Mouse (Mus musculus): Measurements from ENCODE around the gene Tmem258. TPM values are rescaled to one million over a fixed set of nuclear protein-coding genes. Genes with fewer than 3 reads are reported as not detected.

Tmem258 gene
- polyA plus RNA-seq, 1 experiment, result 291 TPM

DNA sequence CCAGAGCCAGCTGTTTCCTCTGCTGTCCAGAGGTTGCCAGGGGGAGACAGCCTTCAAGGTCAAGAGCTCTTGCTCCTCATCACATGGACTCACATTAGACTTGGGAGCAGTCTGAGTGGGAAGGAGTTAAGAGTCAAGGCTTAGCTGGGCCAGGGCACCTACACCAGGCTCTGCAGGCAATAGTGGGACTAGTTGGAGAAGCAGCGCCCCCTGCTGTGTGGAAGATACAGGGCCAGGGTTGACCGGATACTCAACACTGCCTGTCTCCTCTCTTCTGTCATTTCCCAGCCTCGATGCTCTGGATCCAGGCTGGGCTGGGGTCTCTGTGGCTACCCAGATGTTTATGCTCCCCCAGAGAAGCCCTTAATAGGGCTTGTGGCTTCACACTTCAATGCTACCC, 40.4 kb downstream of the Tmem258 start:
- no peaks in the 10 kb centered on the region for H3K36me3 ChIP-seq (ENCODE audit: control insufficient read depth, insufficient read depth)
- no peak overlapping the region for H3K4me3 ChIP-seq
- no peak overlapping the region for H3ac ChIP-seq (ENCODE audit: control insufficient read depth, insufficient read length)
- TF ChIP-seq POLR2AphosphoS2 (IDR thresholded peaks at IDR 0.05; ENCODE audit: insufficient read length, low read depth) (peak; percentile 45), REST (IDR thresholded peaks at IDR 0.05; ENCODE audit: insufficient read depth, insufficient read length) (no peak)
- no peaks in the 10 kb centered on the region for H3K27me3 ChIP-seq (ENCODE audit: control insufficient read depth, insufficient read depth, insufficient read length)
- H3K4me2 ChIP-seq (ENCODE audit: low read depth), result no peak overlapping the region
- H3K79me2 ChIP-seq (ENCODE audit: control insufficient read depth, insufficient read depth), result no peaks in the 10 kb centered on the region

DNA sequence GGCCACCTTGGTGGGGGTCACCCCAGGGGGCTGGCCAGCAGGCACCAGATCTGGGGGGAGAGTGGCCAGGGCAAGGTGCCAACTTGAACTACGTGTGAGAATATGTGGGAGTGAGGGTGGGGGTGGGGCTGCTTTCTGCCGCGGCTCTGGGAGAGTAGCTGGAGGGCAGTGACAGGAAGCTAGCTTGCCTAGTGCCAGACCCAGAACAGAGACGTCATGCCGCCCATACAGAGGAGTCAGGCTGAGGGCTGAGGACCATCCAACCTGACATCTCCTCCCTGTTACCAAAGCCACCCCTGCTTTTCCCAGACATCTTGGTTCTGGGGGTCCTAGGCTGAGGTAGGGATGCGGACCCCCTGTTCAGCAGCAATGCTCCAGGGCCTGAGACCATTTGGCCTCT, 43.4 kb downstream of the Tmem258 start:
- H3ac ChIP-seq (ENCODE audit: control insufficient read depth, insufficient read length), result no peak overlapping the region

DNA sequence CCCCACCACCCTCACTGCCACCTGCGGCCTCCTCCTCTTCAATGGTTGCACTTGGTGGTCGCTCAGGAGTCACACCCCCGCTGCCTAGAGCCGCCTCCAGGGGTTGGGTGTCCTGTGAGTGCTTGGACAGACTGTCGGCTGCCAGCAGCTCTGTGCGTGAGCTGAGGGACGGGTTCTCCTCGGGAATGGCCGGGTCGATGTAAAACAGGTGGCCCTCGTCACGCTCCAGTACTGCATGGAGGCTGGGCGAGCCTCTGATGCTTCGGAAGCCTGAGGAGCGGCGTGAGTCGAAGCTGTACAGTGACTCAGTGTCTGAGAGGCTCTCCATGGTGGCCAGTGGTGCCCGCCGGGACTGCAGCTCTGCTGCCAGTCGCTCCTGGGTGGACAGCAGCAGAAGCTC, 44.3 kb downstream of the Tmem258 start:
- Histone ChIP-seq H3K36me3 (ENCODE audit: control insufficient read depth, insufficient read depth) (no peaks in the 10 kb centered on the region), H3K4me2 (ENCODE audit: low read depth) (no peak overlapping the region), H3ac (ENCODE audit: control insufficient read depth, insufficient read length) (no peak overlapping the region), H3K4me3 (no peak overlapping the region), H3K27me3 (ENCODE audit: control insufficient read depth, insufficient read depth, insufficient read length) (no peaks in the 10 kb centered on the region), H3K79me2 (ENCODE audit: control insufficient read depth, insufficient read depth) (no peaks in the 10 kb centered on the region)
- TF ChIP-seq POLR2AphosphoS2 (IDR thresholded peaks at IDR 0.05; ENCODE audit: insufficient read length, low read depth) (no peak), USF1 (IDR thresholded peaks at IDR 0.05; ENCODE audit: low read depth) (no peak)

More for the DNA sequence above, 43.4 kb downstream of the Tmem258 start:
- no peaks in the 10 kb centered on the region for H3K79me2 ChIP-seq (ENCODE audit: control insufficient read depth, insufficient read depth)
- TF ChIP-seq MYOD1 (IDR thresholded peaks at IDR 0.05; ENCODE audit: control insufficient read depth in 1 of 3, insufficient read length in 2 of 3, low read depth in 2 of 3) (no peak), MAX (IDR thresholded peaks at IDR 0.05; ENCODE audit: low read depth) (no peak), MYOG (IDR thresholded peaks at IDR 0.05; ENCODE audit: control insufficient read depth in 1 of 3, insufficient read depth in 1 of 3, insufficient read length in 2 of 3, low read depth in 2 of 3) (no peak), E2F4 (IDR thresholded peaks at IDR 0.05; ENCODE audit: insufficient read depth) (no peak), TCF12 (IDR thresholded peaks at IDR 0.05; ENCODE audit: insufficient read depth, poor library complexity, severe bottlenecking) (no peak), USF1 (IDR thresholded peaks at IDR 0.05; ENCODE audit: low read depth) (no peak), CEBPB (IDR thresholded peaks at IDR 0.05; ENCODE audit: insufficient read depth, poor library complexity, severe bottlenecking) (no peak), TCF3 (IDR thresholded peaks at IDR 0.05; ENCODE audit: insufficient read length, low read depth) (no peak), REST (IDR thresholded peaks at IDR 0.05; ENCODE audit: insufficient read depth, insufficient read length) (no peak), POLR2AphosphoS2 (IDR thresholded peaks at IDR 0.05; ENCODE audit: insufficient read length, low read depth) (no peak)
- H3K4me3 ChIP-seq, result no peak overlapping the region
- no peaks in the 10 kb centered on the region for H3K27me3 ChIP-seq (ENCODE audit: control insufficient read depth, insufficient read depth, insufficient read length)
- H3K4me2 ChIP-seq (ENCODE audit: low read depth), result no peak overlapping the region
- no peaks in the 10 kb centered on the region for H3K36me3 ChIP-seq (ENCODE audit: control insufficient read depth, insufficient read depth)

Other genes starting within 250 kb of the Tmem258 start
- gene Fth1, start 223.4 kb upstream of the Tmem258 start, polyA plus RNA-seq (2012; fragmentation: generic; extraction: Trizol), result 6,603 TPM
- gene Best1, start 202.4 kb upstream of the Tmem258 start, polyA plus RNA-seq (2012; fragmentation: generic; extraction: Trizol), result 6.6 TPM
- 15.2 TPM for gene Rab3il1, start 202.3 kb upstream of the Tmem258 start, polyA plus RNA-seq (2012; fragmentation: generic; extraction: Trizol)
- 557 TPM for gene Fads3, start 162.4 kb upstream of the Tmem258 start, polyA plus RNA-seq (2012; fragmentation: generic; extraction: Trizol)
- 157 TPM for gene Fads2, start 102.3 kb upstream of the Tmem258 start, polyA plus RNA-seq (2012; fragmentation: generic; extraction: Trizol)
- 120 TPM for gene Fads1, start 21.1 kb upstream of the Tmem258 start, polyA plus RNA-seq (2012; fragmentation: generic; extraction: Trizol)
- 14.1 TPM for gene Fen1, start 155 bp downstream of the Tmem258 start, polyA plus RNA-seq (2012; fragmentation: generic; extraction: Trizol)
- gene Myrf, start 36.7 kb downstream of the Tmem258 start, polyA plus RNA-seq (2012; fragmentation: generic; extraction: Trizol), result 1.5 TPM
- 9.6 TPM for gene Dagla, start 100.9 kb downstream of the Tmem258 start, polyA plus RNA-seq (2012; fragmentation: generic; extraction: Trizol)
- gene Syt7, start 185.1 kb downstream of the Tmem258 start, polyA plus RNA-seq (2012; fragmentation: generic; extraction: Trizol), result 0.42 TPM